Mouse (Mus musculus) CH12.LX (cell line): Measurements from ENCODE around the gene Art3.

ENCODE experiments used
- BHLHE40 ChIP-seq: IDR thresholded peaks from 2 replicates; pipeline ENCODE4 v1.6.1; 2011; ENCODE audit warnings: mild to moderate bottlenecking, low read depth, low read length, improper control_type of control experiment
- CHD1 ChIP-seq: IDR thresholded peaks from 2 replicates; pipeline ENCODE4 v1.6.1; 2012; ENCODE audit warnings: low read depth, low read length, improper control_type of control experiment, inconsistent platforms
- CTCF ChIP-seq, 2 experiments: IDR thresholded peaks in 1 of 2; conservative IDR thresholded peaks in 1 of 2; 2 replicates each; pipeline ENCODE4 v1.5.1; 2011 to 2012; ENCODE audit warnings: low read depth in 2 of 2, low read length in 2 of 2, improper control_type of control experiment in 1 of 2, inconsistent platforms in 1 of 2, mild to moderate bottlenecking in 1 of 2, moderate library complexity in 1 of 2
- EP300 ChIP-seq: IDR thresholded peaks from 2 replicates; pipeline ENCODE4 v1.6.1; 2011; ENCODE audit warnings: low read length, improper control_type of control experiment
- ETS1 ChIP-seq: conservative IDR thresholded peaks from 2 replicates; pipeline ENCODE4 v1.6.1; 2012; ENCODE audit warnings: low read depth, mild to moderate bottlenecking, inconsistent platforms, low read length, improper control_type of control experiment, moderate library complexity
- MAX ChIP-seq: IDR thresholded peaks from 2 replicates; pipeline ENCODE4 v1.6.1; 2011; ENCODE audit warnings: low read length, improper control_type of control experiment
- MXI1 ChIP-seq: IDR thresholded peaks from 2 replicates; pipeline ENCODE4 v1.6.1; 2011; ENCODE audit warnings: mild to moderate bottlenecking, low read depth, low read length, improper control_type of control experiment
- NRF1 ChIP-seq: IDR thresholded peaks from 2 replicates; pipeline ENCODE4 v1.6.1; 2014; ENCODE audit warnings: low read depth, mild to moderate bottlenecking, inconsistent platforms, low read length, improper control_type of control experiment, moderate library complexity
- POLR2A ChIP-seq: IDR thresholded peaks from 2 replicates; pipeline ENCODE4 v1.6.1; 2011; ENCODE audit warnings: low read depth, mild to moderate bottlenecking, improper control_type of control experiment, low read length
- SIN3A ChIP-seq: IDR thresholded peaks from 2 replicates; pipeline ENCODE4 v1.6.1; 2012; ENCODE audit warnings: low read length, improper control_type of control experiment, inconsistent platforms
- USF1 ChIP-seq: IDR thresholded peaks from 2 replicates; pipeline ENCODE4 v1.6.1; 2014; ENCODE audit warnings: low read depth, mild to moderate bottlenecking, inconsistent platforms, low read length, improper control_type of control experiment
- ZKSCAN1 ChIP-seq: IDR thresholded peaks from 2 replicates; pipeline ENCODE4 v1.6.1; 2012; ENCODE audit warnings: low read depth, inconsistent platforms, low read length, improper control_type of control experiment, borderline replicate concordance
- ZNF384 ChIP-seq: IDR thresholded peaks from 2 replicates; pipeline ENCODE4 v1.6.1; 2012; ENCODE audit warnings: low read depth, low read length, improper control_type of control experiment, inconsistent platforms

DNA sequence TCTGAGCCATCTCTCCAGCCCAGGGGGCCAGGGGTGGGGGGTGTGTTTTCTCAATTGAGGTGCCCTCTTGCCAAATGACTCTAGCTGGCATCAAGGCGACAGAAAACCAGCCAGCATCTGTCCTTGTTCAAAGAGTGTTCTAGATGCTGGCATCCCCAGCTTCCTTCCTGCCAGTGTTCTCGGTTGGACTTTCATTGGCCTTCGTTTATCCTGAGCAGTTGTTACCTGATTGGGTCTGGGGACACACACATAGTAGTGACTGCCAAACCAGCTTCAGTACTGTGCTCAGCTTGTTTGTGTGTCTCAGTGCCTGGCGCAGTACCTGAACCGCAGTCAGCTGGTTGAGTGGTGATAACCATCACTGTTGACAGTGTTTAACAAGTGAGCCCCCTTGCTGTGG is 54.5 kb downstream of the Art3 start:
- TF ChIP-seq POLR2A (no peak), USF1 (no peak), NRF1 (no peak), EP300 (no peak), CTCF (conservative IDR thresholded peaks at IDR 0.05 in 1 of 2, IDR thresholded peaks at IDR 0.05 in 1 of 2; ENCODE audit: low read depth in 2 of 2, low read length in 2 of 2) (no peak), ZKSCAN1 (no peak), MAX (no peak), SIN3A (no peak), ETS1 (no peak), ZNF384 (no peak), CHD1 (no peak), BHLHE40 (no peak), MXI1 (no peak)
